Mouse (Mus musculus): ENCODE data around the gene Katnb1. TPM values are rescaled to one million over a fixed set of nuclear protein-coding genes. Genes with fewer than 3 reads are reported as not detected.

The Katnb1 gene
- polyA plus RNA-seq, 1 experiment from 2014 or later: 7.8 TPM

Other genes starting within 250 kb of the Katnb1 start
- 15.7 to 29.9 TPM (median 26.3 TPM) in 3 replicates for gene Coq9, start 242.9 kb upstream of the Katnb1 start, polyA plus RNA-seq (2018)
- 10.8 to 28.7 TPM (median 20.3 TPM) in 3 replicates for gene Ciapin1, start 242.8 kb upstream of the Katnb1 start, polyA plus RNA-seq (2018)
- gene Polr2c, start 223.7 kb upstream of the Katnb1 start, polyA plus RNA-seq (2018): 23.3 to 33.5 TPM (median 24.0 TPM) in 3 replicates
- 1.9 to 2.3 TPM (median 2.0 TPM) in 3 replicates for gene Dok4, start 204.9 kb upstream of the Katnb1 start, polyA plus RNA-seq (2018)
- gene Ccdc102a, start 163.1 kb upstream of the Katnb1 start, polyA plus RNA-seq (2018): 0.06 to 0.21 TPM in 2 of 3 replicates, not detected in the other
- 0.06 TPM in 1 of 3 replicates, not detected in the others for gene Adgrg5, start 157.5 kb upstream of the Katnb1 start, polyA plus RNA-seq (2018)
- 0.36 to 1.5 TPM (median 1.3 TPM) in 3 replicates for gene Adgrg1, start 106.4 kb upstream of the Katnb1 start, polyA plus RNA-seq (2018)
- gene Adgrg3, start 63.5 kb upstream of the Katnb1 start, polyA plus RNA-seq (2018): 0.44 to 1.8 TPM (median 1.5 TPM) in 3 replicates
- gene Drc7, start 26.1 kb upstream of the Katnb1 start, polyA plus RNA-seq (2018): not detected in 3 replicates
- gene Kifc3, start 121.6 kb downstream of the Katnb1 start, polyA plus RNA-seq (2018): 5.6 to 9.0 TPM (median 5.9 TPM) in 3 replicates
- 0.03 to 0.28 TPM in 2 of 3 replicates, not detected in the other for gene Cngb1, start 225.4 kb downstream of the Katnb1 start, polyA plus RNA-seq (2018)
- gene Tepp, start 229.4 kb downstream of the Katnb1 start, polyA plus RNA-seq (2018): not detected in 3 replicates

All from macrophage (primary cell).